Mouse (Mus musculus) spleen, adult 2 months (tissue): ENCODE measurements at regions not wholly inside any gene's neighbourhood (a gene's known extent, or its start where the extent isn't known, plus 50 kb on each side); places are given as distances from the start of the nearest gene placed in this dataset.
A peak's percentile ranks its signal among the peaks of the same experiment; 100 is the strongest.

ENCODE experiments used
- DNase-seq, 2 experiments: peaks; one replicate each; pipeline versions ENCODE4 v3.0.0 to v3.0.0-alpha.2; 2012 to 2021; ENCODE audit warnings: low spot score in 2 of 2, low read depth in 1 of 2
- H3K27ac ChIP-seq: fragments of 200-500 bp; 2 replicates; pipeline ENCODE4 v1.5.1; 2012; ENCODE audit warnings: low read length, inconsistent platforms; ENCODE audit not compliant: insufficient read depth
- H3K27me3 ChIP-seq: fragments of 200-500 bp; 2 replicates; pipeline ENCODE4 v1.6.1; 2012; ENCODE audit warnings: mild to moderate bottlenecking, moderate library complexity, low read length, inconsistent platforms; ENCODE audit not compliant: control insufficient read depth, insufficient read depth
- H3K36me3 ChIP-seq: fragments of 200-500 bp; 2 replicates; pipeline ENCODE4 v1.6.1; 2012; ENCODE audit warnings: mild to moderate bottlenecking, low read length, inconsistent platforms; ENCODE audit not compliant: control insufficient read depth, insufficient read depth
- H3K4me1 ChIP-seq: fragments of 200-500 bp; 2 replicates; pipeline ENCODE4 v1.6.1; 2011; ENCODE audit warnings: inconsistent platforms; ENCODE audit not compliant: control insufficient read depth, insufficient read depth, insufficient read length
- H3K4me3 ChIP-seq: fragments of 200-500 bp; 2 replicates; pipeline ENCODE4 v1.5.1; 2011; ENCODE audit warnings: mild to moderate bottlenecking, inconsistent platforms; ENCODE audit not compliant: insufficient read depth, insufficient read length; ENCODE audit errors: extremely low read depth
- CTCF ChIP-seq: fragments of 200-500 bp; IDR thresholded peaks from 2 replicates; pipeline ENCODE4 v1.5.1; 2011; ENCODE audit warnings: mild to moderate bottlenecking, inconsistent platforms; ENCODE audit not compliant: insufficient read depth, insufficient read length, insufficient replicate concordance; ENCODE audit errors: extremely low read depth
- POLR2A ChIP-seq: fragments of 200-500 bp; IDR thresholded peaks from 2 replicates; pipeline ENCODE4 v1.6.1; 2011; ENCODE audit warnings: low read depth, low read length, inconsistent platforms
- WGBS: fragments of 180-500 bp; shearing (Covaris S2); methylation state at CpG from one replicate; pipeline ENCODE4 v1.1.7; 2018; 5-methylcytosine and 5-hydroxymethylcytosine counted together

DNA sequence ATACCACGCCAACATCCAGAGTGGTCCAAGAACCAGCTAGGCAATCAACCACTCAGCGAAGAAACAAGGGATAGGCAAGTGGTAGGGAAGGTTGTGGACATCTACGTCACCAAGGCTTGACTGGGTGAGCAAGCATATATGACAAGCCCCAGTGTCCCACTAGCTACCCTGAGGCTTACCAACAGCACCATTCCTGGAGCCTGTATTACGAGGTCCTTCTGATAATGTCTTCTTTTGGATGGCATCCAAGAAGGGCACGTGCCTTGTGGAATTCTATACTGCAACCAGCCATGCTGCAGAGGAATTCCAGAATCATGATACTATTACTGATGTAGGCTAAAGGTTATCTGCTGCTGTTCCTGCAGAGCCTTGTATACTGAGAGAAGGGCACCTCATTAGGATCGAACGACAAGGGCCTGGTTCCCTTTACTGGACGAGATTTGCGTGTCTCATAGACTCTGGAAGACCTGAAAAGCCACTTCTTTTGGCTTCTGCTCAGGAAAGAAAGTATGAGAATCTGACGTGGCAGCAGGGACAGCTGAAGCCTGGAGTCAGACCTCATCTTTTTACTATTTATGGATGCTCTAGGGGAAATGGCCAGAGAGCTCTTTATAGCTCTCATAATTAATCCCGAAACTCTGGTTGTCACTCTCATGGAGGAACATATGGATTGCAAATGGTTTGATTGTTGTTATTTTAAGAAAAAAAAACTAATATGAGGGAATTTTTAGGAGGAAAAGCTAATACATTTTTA, 101.5 kb upstream of the Rmdn2 start:
- Histone ChIP-seq H3K27ac (no peak overlapping the region), H3K4me1 (no peaks in the 10 kb centered on the region), H3K4me3 (no peak overlapping the region), H3K27me3 (no peaks in the 10 kb centered on the region), H3K36me3 (no peaks in the 10 kb centered on the region)
- WGBS = 86% methylated on average over 11 of the region's 11 CpGs
- TF ChIP-seq POLR2A (no peak), CTCF (no peak)
- no peak for DNase-seq

DNA sequence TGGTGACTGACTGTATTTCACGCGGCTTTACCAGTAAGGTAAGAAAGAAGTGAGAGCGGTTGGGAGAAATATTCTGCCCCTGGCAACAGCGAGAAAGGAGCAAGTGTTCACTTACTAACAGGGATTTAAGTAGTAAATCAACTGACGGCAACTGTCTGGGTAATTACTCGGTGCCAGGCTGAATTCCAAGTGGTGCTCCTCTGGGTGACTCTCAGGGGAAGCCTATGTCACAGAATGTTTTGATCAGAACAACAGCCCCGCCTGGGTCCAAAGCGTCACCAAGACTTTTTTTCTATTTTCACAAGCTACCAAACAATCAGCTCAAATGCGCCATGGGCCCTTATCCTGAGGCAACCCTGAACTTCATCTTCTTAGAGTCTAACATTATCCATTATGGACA, 100.4 kb upstream of the Rmdn2 start:
- WGBS = 93% methylated on average over 9 of the region's 9 CpGs
- no peaks in the 10 kb centered on the region for H3K36me3 ChIP-seq
- DNase-seq = no peak
- TF ChIP-seq POLR2A (no peak), CTCF (no peak)
- no peaks in the 10 kb centered on the region for H3K27me3 ChIP-seq
- H3K4me3 ChIP-seq = no peak overlapping the region
- no peaks in the 10 kb centered on the region for H3K4me1 ChIP-seq
- no peak overlapping the region for H3K27ac ChIP-seq

DNA sequence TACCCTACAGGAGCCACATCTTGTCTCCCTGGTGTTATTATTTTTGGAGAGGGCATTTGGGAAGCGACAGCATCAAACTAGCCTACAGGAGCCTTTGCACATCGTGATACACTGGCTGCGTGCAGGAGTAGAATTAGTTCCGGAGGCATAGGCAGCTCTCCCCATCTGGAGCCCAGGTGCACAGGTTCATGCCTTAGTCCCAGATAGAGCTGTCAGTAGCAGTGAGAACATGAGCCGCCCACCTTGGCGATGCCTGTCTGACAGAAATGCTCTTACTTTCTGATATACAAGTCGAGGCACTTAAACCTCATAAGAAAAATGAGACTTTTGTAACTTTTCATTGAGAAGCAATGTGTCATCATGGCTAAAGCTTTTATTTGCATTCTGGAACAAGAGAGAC, 97.6 kb upstream of the Rmdn2 start:
- TF ChIP-seq POLR2A (no peak), CTCF (no peak)
- no peaks in the 10 kb centered on the region for H3K4me1 ChIP-seq
- no peak for DNase-seq
- no peak overlapping the region for H3K4me3 ChIP-seq
- H3K27me3 ChIP-seq = no peaks in the 10 kb centered on the region
- H3K27ac ChIP-seq = no peak overlapping the region
- H3K36me3 ChIP-seq = no peaks in the 10 kb centered on the region
- 92% methylated on average over 7 of the region's 7 CpGs for WGBS

DNA sequence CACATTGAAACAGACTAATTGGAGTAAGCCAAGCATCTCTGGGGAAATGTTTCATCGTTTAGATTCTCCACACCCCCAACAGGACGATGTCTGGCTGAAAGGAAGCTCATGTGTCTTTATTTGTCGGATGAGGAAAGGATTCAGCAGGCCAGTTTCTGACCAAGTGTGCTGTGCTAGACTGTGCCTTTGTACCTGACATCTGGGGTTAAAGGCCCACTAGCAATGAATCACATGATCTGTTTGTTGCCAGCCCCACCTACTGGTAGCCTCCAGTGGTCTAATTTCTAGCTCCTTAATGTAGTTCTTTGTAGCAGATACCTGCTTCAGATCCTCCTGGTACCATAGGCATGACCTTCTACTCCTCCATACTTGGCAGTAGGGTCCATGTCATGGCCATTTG, 93.5 kb upstream of the Rmdn2 start:
- DNase-seq = peak in 1 of 2 experiments; percentile 22
- TF ChIP-seq CTCF (peak; percentile 23; the same call in 1 of the 2 replicates), POLR2A (no peak)
- no peak overlapping the region for H3K27ac ChIP-seq
- no peaks in the 10 kb centered on the region for H3K36me3 ChIP-seq
- H3K27me3 ChIP-seq = no peaks in the 10 kb centered on the region
- H3K4me1 ChIP-seq = no peaks in the 10 kb centered on the region
- no peak overlapping the region for H3K4me3 ChIP-seq
- WGBS = 65% methylated on average over 3 of the region's 3 CpGs

DNA sequence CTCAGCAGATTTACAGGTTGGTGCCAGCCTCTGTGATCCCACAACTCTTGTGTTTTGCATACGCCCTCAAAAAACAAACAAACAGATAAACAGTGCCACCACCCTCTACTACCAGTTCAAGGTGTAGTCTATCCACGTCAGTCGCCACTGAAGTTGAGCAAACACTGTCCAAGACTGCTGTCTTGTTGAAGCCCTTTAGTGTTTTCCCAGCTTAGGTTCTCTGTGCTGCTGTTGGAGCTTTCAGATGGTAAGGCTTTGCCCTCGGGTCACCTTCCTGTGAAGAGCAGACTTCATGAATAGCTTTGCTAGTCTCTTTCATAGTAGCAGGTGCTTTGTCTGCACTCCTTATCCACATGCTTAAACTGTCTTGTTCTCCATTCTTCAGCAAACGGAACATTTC, 93.0 kb upstream of the Rmdn2 start:
- H3K4me1 ChIP-seq = no peaks in the 10 kb centered on the region
- H3K27me3 ChIP-seq = no peaks in the 10 kb centered on the region
- no peaks in the 10 kb centered on the region for H3K36me3 ChIP-seq
- no peak overlapping the region for H3K4me3 ChIP-seq
- DNase-seq = no peak
- no peak overlapping the region for H3K27ac ChIP-seq
- TF ChIP-seq POLR2A (no peak), CTCF (no peak)
- WGBS = 86% methylated on average over 5 of the region's 5 CpGs

DNA sequence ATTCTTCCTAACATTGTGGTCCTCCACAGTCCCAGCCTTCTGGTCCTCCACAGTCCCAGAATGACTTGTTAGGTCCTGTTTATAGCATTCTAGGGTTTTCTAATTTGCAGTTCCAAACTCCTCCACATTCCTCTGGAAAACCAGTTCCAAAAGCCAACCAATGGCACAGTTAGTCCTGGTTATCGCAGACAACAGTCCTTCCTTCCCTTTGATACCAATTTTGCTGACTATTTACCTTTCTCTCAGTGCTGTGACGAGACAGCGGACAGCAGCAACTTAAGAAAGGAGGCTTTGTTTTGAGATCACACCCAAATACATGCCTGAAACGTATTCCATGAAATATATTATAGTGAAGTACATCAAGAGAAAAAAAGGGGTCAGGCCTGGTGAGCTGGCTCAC, 92.3 kb upstream of the Rmdn2 start:
- no peak overlapping the region for H3K4me3 ChIP-seq
- no peaks in the 10 kb centered on the region for H3K36me3 ChIP-seq
- no peaks in the 10 kb centered on the region for H3K27me3 ChIP-seq
- no peak overlapping the region for H3K27ac ChIP-seq
- no peaks in the 10 kb centered on the region for H3K4me1 ChIP-seq
- DNase-seq = no peak
- WGBS = 85% methylated on average over 4 of the region's 4 CpGs
- TF ChIP-seq CTCF = no peak
- no peak for TF ChIP-seq POLR2A

DNA sequence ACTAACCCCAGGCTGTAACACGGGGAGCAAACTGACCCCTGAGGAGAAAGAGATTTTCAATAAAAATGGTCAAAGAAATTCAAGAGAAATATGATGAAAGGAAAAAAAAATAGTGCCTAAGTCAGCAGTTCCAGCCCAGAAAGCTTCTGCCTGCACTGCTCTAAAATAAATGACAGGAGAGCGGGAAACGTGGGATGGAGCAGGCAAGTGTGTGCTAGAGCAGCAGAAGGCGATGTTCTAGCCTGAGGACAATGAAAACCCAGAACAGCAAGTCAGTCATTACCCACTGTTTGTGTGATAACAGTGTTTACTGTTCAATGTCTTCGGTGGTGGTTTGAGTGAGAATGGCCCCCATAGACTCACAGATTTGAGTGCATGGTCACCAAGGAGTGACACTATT, 91.4 kb upstream of the Rmdn2 start:
- TF ChIP-seq POLR2A (no peak), CTCF (no peak)
- no peak overlapping the region for H3K4me3 ChIP-seq
- no peaks in the 10 kb centered on the region for H3K36me3 ChIP-seq
- no peak for DNase-seq
- H3K27ac ChIP-seq = no peak overlapping the region
- H3K27me3 ChIP-seq = no peaks in the 10 kb centered on the region
- no peaks in the 10 kb centered on the region for H3K4me1 ChIP-seq
- whole genome bisulfite sequencing = 92% methylated on average over 5 of the region's 5 CpGs
